Mouse (Mus musculus) G1E-ER4 (cell line): ENCODE data around the gene Acaa1a. TPM values are rescaled to one million over a fixed set of nuclear protein-coding genes. Genes with fewer than 3 reads are reported as not detected.

Experiments used
- GATA1 ChIP-seq: IDR thresholded peaks from one replicate; pipeline ENCODE4 v1.8.0; 2012; ENCODE audit warnings: low read length, inconsistent platforms
- polyA plus RNA-seq: library from polyadenylated mRNA; stranded (reverse); fragments of >175 nt; gene quantifications from 2 replicates; pipeline ENCODE4 v1.2.3, GENCODE M21; 2012

The Acaa1a gene
- 104 and 129 TPM in 2 replicates for polyA plus RNA-seq

DNA sequence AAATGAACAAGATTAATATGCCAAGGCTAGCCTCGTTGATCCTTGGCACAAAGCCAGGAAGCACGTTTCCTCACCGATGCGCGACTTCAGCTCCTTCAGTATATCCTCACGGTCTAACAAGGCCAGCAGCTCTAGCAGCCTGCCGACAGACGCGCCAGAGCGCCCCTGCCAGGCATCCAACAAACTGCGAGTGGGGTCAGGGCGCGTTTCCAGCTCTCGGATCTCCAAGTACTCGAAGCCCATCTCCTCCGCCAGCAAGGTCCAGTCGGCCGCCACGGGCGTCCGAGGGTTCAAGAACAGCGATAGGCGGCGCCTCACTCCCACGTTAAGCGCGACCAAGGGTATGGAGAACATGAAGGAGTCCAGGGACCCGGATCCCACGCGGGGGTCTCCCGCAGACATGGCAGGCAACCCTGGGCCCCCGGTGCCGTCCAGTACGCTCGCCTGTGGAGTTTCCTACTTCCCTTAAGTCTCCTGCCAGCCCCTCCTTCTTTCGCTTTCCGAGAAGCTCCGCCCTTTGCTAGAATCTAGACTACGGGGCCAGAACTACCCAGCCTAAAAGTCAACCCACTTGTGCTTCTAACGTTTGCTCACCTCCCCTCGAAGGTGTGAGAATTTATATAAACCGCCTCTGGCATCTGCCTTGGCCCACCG is at the start of gene Acaa1a:
Gene Acaa1a, plus strand, starts transcription at position 119 of the 654 bp plus-strand sequence.
- TF ChIP-seq GATA1 = no peak

DNA sequence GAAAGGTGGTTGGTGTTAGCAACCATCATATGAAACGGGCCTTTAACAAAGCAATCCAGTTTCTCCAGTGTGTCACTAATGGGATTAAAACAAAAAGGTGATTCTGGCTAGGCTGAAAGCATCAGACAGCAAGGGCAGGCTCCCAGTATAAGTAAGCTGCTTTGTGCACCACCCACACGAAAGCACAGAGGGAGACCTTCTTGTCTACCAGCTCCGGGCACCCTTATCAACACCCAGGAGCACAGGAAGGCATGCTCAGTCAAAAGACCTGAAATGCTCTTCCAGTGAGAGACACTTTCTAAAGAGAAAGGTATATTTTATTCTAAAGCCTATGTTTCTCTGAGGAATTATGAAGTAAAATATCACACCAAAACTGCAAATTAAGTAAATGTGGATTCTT is 48.7 kb upstream of the Acaa1a start:
- no peak for TF ChIP-seq GATA1

DNA sequence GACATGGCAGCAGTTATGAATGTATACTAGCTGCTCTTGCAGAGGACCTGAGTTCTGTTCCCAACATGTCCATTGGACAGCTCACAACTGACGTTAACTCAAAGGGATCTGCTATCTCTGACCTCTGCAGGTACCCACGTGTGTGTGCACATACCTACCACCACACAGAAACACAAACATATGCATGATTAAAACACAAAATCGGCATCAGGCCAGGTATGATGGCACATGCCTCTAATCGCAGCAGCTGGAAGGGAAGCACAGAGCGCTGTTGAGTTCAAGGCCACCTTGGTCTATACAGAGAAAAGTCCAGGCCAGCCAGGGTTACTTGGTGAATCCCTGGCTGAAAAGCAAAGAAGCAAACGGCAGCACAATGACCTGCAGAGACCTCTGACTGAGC is 41.8 kb upstream of the Acaa1a start:
- TF ChIP-seq GATA1 = no peak

DNA sequence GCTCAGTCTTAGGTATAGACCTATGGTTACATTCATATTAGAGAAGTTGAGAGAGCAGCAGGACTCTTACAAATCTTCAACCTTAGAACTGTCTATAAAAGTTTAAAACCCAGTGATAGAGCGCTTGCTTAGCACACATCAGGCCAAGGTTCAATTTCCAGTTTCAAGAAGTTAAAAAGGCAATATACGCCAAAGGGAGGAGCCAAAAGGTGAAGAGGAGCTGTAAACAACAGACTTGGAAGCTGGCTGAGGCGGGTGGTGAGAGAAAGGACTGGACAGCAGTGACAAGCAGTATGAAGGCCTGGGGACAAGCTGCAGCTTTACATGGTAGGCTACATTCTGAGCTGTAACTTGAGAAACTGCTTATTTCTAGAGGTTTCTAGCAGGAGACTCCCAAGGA is 40.9 kb upstream of the Acaa1a start:
- TF ChIP-seq GATA1 = no peak

DNA sequence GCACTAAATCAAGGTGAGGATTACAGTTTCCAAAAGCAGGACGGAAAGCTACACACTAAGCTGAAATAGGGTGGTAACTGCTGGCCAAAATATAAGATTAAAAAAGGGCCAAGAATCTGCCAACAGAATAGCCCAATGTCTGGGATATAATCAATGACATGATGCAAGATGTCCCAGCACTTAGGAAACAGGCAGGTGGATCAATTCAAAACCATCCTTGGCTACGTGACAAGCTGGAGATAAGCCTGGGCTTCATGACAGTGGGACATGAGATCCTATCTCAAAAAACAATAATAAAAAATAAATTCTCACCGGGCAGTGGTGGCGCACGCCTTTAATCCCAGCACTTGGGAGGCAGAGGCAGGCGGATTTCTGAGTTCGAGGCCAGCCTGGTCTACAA is 33.6 kb upstream of the Acaa1a start:
- TF ChIP-seq GATA1 = no peak

DNA sequence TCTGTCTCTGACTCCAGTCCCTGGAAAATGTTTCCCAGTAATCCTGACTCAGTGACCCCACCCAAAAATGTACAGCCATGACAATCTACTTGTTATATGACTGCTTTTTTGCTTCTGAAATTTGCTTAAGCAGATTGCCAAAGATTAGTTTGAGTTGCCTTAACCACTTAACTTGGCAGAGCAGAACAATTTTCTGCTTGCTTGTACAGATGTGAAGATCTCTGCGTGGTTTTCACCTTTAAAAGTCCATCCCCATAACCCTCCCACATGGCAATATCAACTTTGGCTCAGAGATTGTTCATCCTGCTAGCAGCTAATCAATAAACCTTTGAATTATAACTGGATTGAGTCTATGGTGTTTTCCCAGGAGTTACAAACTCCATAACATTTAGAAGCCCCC is 30.4 kb upstream of the Acaa1a start:
- no peak for TF ChIP-seq GATA1

DNA sequence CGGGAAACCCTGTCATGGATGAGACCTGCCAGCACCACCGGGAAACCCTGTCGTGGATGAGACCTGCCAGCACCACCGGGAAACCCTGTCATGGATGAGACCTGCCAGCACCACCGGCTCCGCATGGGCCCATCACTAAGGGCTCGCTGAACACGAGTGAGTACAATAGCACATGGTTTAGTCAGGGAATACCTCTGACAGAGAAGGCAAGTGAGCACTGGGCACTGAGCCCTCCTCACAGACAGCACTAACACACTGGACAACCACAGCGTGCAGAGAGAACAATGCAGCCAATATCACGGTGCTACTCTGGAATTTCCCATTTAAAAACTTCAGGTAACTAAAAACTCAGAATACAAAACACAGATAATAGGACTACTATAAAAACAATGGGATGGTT is 26.4 kb upstream of the Acaa1a start:
- TF ChIP-seq GATA1 = no peak

DNA sequence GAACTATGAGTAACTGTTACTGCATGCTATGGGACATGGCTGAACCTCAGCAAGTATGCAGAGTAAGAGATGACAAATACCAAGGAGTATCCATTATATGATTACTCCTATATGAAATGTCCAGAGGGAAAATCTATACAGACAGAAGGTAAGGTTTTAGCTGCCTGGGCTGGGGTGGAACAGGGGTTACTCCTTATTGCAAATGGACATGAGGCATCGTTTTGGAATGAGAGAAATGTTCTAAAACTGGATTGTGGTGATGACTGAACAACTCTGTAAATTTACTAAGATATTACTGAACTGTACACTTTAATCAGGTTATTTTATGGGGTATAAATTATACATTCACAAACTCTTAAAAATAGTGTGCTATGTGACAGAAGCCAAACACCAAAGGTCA is 20.6 kb upstream of the Acaa1a start:
- TF ChIP-seq GATA1 = no peak

DNA sequence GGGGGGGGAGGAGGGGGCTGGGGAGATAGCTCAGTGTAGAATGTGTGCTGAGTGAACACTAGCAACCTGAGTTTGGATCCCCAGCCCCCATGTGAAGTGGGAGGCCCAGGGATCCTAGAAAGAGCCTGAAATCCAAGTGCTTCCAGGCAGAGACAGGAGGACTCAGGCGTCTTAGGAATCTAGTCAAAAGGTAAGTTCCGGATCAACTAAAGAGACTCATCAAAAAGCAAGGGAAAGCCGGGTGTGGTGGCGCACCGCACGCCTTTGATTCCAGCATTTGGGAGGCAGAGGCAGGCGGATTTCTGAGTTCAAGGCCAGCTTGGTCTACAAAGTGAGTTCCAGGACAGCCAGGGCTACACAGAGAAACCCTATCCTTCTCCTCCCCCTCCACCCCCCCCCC is 19.0 kb upstream of the Acaa1a start:
- TF ChIP-seq GATA1 = no peak

DNA sequence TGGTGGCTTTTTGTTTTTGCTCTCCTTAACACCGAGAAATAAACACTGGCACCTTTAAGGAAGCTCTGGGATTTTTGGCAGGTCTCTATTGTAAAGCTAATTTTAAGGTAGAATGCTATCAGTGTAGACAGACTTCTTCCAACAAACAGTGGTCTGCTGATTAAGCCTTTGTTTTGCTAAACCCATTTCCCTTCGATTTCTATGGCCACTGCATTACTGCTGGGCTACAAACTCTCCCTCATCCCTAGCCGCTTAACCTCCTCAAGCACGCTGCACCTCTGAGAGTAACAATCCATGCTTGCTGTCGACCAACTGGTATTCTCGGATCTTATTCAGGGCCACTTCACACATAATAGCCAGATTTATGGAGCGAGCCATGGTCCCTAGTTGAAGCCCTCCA is 18.5 kb upstream of the Acaa1a start:
- TF ChIP-seq GATA1 = no peak

DNA sequence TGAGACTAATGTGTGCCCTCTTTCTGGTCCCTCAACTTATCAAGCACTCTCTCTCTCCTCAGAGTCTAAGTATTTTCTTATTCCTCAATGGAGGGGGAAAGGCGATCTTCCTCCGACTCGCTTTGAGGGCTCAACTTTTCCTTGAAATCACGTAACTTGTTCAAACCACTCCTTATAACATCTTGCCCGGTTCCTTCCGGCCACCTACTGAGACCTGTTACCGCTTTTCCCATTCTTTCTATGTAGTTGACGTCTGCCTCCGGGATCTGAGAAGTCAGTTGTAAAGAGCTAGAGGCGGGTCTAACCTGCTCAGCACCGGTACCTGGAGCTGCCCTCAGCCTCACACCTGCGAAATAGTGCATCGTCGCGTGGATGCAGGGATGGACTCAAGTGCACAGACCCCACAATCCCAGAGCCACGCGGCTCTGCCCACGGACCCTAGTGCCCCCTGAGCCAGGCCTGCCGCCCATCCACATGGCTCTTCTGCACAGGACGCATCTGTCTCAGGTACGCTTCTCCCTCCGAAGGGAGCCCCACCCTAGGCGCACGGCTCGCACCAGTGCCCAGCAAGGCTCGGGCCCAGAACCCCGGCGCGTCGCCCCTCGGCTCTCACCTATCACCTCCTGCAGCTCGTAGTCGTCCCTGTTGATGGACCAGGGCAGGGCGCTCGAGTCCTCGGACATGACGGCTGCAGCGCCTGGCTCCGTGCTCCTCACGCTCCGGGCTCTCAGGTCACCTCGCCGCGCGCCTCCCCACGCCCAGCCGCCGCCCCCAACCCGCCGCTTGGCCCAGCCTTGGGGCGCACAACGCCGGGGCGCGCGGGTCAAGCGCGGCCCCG is 17.9 kb upstream of the Acaa1a start:
- TF ChIP-seq GATA1 = no peak

DNA sequence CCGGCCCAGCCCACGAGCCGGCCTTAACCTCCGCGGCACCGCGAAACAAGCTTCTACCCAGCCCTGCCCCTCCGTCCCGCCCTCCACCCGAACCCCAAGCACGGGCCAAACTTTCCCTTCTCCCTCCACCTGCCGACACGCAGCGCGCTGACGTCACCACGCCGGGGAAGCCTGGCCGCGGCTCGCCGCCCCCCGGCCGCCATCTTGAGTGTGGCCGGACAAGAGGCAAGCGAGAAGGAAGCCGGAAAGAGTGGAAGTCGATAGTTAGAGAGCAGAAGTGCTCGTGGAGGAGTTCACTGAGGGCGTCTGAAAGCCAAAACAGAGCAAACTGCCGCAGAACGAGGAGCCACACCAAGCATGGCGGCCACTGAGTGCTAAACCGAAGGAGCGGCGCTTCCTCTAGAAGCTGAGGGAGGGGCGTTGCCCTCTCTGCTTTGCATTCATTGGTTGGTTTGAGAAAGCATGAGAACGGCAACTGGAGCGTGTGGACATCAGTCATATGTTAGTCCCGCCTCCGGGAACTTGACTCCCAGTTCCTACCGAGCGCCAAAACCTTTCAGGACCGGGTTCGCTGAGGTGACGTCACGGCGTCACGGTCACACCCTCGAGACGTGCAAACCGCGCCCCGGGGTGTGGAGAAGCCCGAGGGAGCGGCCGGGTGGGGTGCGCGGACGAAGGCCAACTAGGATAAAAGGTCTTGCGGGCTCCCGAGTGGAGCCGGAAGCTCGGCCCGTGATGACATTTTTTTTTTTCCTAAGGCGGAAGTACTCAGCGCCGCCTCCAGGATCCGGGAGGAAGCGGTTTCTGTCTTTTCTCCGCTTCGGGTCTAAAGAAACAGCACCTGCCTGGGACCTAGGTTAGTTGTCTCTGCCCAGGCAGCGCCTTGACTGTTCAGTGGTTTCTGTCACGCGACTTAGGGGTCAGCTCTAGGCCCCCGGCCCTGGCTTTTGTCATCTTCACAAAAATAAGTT is 16.9 kb upstream of the Acaa1a start, which contains the start of gene Oxsr1:
Gene Oxsr1, minus strand, starts transcription at position 139 of the 971 bp plus-strand sequence.
- no peak for TF ChIP-seq GATA1

DNA sequence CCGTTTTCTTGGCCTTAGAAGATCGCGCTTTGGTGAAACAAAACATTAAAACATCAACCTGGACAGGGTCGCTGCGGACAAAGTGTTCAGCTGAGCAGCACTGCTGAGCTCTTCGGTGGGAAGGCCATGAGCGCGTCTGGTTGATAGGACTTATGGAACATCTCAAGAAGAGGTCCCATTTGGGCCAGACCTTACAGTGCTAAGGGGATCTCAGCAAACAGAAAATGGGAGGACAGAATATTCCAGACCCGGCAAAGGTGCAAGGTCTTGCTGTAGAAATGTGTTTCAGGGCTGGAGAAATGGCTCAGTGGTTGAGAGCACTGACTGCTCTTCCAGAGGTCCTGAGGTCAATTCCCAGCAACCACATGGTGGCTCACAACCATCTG is 16.2 kb upstream of the Acaa1a start:
- TF ChIP-seq GATA1 = no peak

DNA sequence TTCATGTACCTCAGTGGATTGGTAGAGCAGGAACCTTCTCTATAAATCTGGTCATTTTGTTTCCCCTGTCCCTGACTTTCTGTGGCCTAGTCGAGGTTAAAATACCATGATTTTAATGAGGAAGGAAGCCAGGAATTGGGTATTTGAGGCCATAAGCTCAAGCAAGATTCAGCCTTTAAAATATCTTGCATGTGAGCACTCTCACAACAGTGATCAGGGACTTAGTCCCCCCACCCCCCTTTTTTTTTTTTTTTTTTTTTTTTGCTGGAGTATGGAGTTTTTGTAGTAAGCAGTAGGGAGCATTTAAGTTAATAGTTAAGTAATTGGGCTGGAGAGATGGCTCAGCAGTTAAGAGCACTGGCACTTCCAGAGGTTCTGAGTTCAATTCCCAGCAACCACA is 15.3 kb upstream of the Acaa1a start:
- TF ChIP-seq GATA1 = no peak

DNA sequence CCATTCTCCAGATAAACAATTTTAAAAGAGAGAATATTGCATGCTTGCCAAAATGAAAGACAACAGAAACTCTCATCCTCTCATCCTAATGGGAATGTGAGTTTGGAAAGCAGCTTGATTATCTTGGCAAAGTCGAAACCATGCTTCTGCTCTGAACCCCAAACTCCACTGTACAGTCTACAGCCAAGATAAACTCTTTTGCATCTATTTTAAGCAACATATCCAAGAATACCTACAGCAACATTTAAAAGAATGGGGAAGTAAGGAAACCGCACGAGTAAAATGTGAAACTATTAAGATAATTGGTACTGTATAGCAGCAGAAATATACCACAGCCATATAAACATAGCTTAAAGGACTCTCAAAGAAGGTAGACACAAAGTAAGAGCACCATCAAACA is 11.0 kb upstream of the Acaa1a start:
- peak; percentile 19 for TF ChIP-seq GATA1
